Mouse (Mus musculus) neutrophil, adult 83 days (primary cell): Measurements from ENCODE around the gene Gm8212. TPM values are rescaled to one million over a fixed set of nuclear protein-coding genes. Genes with fewer than 3 reads are reported as not detected.

Source experiments
- total RNA-seq, 2 experiments: library from RNA; stranded (reverse); gene quantifications; one replicate each; pipeline ENCODE4 v1.2.4; 2023

Gene Gm8212
- not detected for total RNA-seq

DNA sequence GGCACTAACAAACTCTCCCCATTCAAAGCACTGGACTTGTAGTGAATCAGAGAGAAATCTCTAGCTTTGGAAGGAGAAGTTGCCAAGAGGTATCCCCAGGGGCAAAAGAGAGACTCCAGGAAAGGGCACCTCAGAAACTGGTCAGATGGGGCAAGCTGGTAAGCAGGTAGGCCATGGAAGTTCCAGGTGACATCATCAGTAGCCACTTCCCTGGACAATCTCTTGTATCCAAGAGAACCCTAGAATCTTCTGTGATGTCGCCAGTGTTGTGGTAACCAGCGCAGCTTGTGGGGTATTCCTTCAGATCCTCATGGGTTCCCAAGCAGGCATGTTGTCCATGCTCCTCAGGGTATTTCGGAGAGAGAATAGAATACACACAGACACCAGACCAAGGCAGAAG lies at the start of gene Gm8212:
Gm8212 (plus strand) TSS at position 301 of the 400 bp plus-strand sequence.

GRCm38 (mm10) chr14:44213154-44213553 lies 15.7 kb downstream of the Gm8212 start, which contains the start of gene 4930503E14Rik:
4930503E14Rik (minus strand) TSS chr14:44213254.

Other genes with a start within 250 kb of the Gm8212 start
- not detected for gene Ang5, start 240.6 kb upstream of the Gm8212 start, total RNA-seq
- gene Ang6, start 195.4 kb upstream of the Gm8212 start, total RNA-seq, result not detected
- 100 to 1,000 TPM; 158 to 214 TPM for gene Ear2, start 95.0 kb upstream of the Gm8212 start, total RNA-seq
- gene Gm3327, start 73.8 kb upstream of the Gm8212 start, total RNA-seq, result not detected
- gene 4930503E14Rik, start 15.6 kb downstream of the Gm8212 start, total RNA-seq, result not detected
- not detected for gene Gm8220, start 87.9 kb downstream of the Gm8212 start, total RNA-seq
- gene Gm5930, start 140.9 kb downstream of the Gm8212 start, total RNA-seq, result not detected
- not detected for gene Gm8229, start 167.7 kb downstream of the Gm8212 start, total RNA-seq
- gene Gm3371, start 213.0 kb downstream of the Gm8212 start, total RNA-seq, result not detected
- not detected for gene Gm8232, start 236.0 kb downstream of the Gm8212 start, total RNA-seq